Mouse (Mus musculus) retina, postnatal 1 day (tissue): Measurements from ENCODE around the gene Parp8.

Source experiments
- DNase-seq: peaks from one replicate; pipeline ENCODE4 v3.0.0-alpha.2; 2012

Parp8 gene

DNA sequence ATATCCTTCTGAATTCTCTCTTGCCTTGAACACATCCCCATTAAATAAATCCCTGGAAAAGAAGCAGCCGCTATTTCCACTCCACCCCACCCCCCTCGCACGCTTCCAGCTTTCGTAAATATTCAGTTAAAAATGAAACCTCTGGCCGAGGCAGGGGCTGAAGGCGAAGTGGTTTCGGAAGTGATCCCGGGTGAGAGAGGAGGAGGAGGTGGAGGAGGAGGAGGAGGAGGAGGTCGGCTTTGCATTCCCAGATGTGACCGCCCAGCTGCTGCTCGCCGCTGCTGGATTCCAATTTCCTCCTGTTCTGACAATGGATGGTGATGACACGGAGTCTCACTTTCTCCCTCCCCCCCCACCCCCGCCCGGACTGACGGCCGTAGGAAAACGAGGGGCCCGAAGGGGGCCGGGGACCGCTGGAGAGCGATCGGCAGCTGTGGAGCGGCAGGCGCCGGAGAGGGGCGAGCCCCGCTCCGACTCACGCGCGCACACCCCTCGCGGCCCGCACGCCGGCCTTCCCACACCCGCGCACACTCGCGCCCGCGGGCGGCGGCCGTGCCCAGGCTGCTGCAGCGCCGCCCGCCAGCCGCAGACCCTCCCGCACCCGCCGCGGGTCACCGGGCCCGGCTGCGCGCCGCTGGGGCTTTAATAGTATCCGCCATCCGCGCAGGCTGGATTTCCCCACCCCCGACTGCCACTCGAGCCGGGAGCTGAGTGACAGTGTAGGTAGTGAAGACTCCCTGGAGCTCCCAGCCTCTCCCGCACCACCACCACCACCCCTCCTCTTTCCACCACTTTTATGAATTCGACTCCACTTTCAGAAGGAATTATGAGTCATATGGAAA is at the start of gene Parp8:
Parp8 (minus strand) TSS at position 312 of the 842 bp plus-strand sequence.
- peak; percentile 90 for DNase-seq

DNA sequence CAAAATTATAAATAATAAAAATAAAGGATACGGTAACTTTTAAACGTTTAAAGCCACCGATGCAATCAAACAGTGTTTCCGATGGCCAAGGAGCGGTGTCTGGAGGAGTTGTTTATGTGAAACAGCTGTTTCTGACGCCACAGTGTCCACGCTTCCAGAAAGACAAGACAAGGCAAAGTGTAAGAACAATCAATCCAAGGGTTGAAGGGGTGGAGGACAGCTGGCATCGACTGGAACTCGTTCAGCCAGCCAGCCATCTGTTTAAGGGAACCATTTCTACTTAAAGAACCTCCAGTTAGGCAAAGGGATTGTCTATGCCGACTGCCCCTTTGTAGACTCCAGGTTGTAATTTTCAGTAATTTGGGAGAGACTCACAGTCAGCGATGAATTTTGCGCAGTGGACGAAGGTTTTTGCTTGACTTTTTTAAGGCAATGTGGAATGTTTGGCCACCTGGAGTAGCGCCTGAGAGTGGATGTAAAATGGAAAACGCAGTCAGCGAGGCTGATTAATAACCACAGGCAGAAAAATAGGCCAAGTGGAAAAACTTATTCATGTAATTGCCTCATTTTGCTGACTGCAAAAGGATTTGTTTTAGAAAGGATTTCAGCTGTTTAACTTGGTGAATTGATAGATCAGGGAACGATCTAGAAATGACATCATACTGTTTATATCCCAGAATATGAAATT is 37.4 kb upstream of the Parp8 start:
- peak; percentile 67 for DNase-seq

DNA sequence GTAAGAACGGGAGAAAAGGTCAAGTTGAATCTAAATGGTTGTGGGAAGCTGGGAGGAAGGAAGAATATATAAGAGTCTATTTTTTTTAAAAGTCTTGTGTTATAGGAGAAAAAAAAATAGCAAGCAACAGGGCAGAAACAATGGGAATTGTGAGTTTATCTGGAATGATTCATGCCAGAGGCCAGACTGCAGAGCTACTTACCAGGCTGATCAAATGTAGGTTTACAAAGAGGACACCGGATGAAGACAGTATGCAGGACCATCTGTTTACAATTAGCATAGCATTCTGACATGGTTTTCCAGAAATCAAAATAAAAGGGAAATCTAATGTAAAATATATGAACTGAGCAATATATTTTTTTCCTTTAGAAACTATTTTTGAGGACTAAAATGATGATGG is 31.1 kb upstream of the Parp8 start:
- DNase-seq, result peak; percentile 19

DNA sequence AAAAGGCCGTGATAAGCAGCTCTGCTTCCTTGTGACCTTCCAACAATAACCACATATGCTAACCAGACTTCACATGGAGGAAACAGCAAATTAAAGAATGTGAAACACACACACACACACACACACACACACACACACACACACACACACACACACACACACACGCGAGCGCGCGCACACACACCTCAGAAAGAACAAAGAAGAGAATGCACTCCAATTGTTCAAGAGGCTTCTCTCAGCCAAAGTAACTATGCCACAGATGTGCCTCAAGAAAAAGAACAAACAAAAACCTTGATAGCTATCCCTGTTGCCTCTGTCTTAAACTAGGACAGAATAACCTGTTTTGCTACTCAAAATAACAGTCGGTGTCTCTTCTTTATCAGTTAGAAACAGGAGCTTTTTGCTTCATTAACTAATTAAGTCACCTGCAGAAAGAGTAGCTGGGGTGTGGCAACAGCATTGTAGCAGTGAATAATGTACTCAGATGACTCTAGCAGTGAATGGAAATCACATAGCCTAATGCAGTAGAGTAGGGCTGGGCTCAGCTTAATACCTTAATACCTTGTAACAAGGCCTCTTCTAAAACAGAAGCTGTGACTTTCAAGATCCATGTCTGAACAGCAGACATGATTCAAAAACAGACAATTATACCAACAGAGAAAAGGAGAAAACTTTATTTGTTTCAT is 29.6 kb upstream of the Parp8 start:
- DNase-seq, result no peak

DNA sequence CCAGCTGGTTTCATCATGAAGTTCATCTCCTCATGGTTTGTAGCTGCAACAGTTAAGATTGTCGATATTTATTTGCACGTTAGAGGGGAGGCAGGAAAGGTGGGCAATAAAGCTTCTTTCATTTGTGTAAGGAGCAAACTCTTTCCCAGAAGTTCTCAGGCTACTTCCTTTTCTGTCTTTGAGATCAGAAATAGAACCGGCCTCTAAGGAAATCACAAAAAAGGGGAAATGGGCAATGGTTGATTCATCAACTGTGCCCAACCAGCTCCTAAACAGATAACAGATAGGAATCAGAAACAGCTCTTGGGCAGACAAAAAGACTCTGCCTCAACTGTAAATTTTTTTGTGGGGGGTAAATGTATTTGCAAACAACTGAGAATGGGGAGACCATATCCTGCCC is 27.4 kb upstream of the Parp8 start:
- DNase-seq, result no peak

DNA sequence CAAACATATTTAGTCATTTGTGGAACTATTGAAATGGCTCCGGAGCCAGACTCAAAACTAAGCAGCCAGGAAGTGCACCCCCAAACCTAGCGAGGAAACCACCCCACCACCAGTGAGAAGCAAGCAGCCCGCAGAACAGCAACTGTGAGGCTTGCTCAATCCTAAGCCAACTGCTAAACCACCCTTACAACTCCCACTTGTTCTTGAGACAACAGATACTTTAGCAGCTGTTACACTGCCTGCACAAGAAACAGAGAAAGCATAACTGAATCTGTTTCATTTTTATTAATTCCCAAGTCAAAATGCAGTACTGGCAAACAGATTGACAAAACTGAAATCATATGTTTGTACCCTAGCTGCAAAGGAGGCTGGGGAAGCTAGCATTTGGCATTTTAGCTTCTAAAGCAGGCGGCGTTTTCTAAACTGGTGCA is 23.2 kb upstream of the Parp8 start:
- no peak for DNase-seq

DNA sequence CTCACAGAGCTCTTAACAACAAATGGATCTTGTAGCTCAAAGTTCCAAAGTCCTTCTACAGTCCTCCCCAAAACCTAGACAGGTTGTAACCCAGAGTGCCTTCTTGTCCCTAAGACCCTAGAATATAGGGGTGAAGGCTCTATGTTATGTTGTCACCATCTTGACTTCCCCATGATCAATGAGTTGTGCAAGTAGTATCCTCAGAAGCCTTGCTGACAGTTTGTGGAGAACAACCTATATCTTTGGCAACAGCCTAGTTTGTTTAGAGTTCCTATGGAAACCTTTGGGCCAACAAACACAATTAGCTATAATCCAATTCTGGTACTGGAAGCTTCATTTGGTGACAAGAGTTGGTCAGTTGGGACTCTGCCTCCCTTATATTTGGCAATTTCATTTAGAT is 18.2 kb upstream of the Parp8 start:
- no peak for DNase-seq

DNA sequence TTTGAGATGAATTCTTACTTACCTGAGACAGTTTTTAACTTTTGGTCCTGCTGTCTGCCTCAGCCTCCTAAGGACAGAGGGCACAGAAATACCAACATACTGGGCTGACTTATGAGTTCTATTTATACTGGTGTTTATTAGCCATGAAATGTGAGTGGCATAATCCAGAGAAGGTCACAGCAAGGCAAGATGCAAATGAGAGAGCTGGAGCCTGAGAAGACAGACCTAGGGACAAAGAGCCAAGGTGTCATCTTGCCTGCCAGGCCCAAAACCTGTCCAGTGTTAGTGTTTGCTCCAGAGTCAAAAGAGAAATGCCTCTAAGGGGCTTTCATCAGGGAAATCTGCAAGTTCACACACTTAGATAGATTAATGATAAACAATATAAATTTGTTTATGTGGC is 15.7 kb upstream of the Parp8 start:
- no peak for DNase-seq

DNA sequence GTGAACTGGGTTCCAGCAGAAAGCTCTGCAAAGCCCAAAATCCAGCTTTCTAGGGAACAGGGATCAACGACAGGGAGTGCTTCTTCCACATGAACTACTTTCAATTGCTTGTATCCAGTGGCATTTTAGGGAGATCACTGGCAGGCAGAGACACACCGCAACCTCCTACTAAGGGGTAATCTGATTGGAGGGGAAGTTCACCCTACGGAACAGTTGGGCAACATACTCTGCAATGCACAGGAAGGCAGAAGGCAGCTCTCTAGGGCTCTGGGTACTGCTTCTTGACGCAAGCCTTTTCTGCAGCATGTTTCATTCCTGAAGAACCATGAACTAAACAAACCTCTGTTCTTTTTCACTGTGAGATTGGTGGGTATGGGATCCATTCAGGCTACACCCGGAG is 10.9 kb upstream of the Parp8 start:
- DNase-seq, result no peak

DNA sequence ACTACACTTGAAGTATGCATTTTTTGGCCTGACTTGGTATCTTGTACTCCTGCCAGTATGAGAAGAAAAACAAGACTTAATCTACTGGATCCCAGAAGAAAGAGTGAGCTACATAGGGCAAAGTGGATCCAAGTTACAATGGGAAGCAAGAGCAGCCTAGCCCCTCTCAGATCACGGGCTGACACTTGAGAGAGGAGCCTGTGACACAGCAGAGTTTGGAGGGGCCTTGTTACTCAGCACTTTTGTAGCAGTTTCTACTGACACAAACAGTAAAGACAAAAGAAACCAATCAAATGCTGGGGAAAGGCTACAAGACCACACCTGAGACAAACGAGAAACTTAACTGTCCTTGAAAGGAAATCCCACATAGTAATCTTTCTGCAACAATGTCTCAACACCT is 9.8 kb upstream of the Parp8 start:
- DNase-seq, result no peak

DNA sequence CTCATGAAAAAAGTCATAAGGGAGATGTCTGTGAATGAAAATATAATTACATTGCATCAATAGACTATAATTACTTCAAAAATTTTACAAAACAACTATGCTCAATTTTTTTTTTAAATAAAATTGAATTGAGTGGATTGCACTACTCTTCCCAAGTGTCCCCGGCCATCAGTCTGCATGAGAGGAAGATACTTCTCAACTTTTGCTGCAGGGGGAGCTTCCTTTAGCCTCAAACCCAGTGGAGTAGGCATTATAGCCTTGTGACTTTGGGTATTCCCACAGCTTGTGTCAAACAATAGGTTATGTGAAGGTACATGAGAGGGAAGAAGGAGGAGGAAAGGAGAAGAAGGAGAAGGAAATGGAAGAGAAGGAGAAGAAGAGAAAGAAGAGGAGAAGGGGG is 9.3 kb upstream of the Parp8 start:
- DNase-seq, result no peak

DNA sequence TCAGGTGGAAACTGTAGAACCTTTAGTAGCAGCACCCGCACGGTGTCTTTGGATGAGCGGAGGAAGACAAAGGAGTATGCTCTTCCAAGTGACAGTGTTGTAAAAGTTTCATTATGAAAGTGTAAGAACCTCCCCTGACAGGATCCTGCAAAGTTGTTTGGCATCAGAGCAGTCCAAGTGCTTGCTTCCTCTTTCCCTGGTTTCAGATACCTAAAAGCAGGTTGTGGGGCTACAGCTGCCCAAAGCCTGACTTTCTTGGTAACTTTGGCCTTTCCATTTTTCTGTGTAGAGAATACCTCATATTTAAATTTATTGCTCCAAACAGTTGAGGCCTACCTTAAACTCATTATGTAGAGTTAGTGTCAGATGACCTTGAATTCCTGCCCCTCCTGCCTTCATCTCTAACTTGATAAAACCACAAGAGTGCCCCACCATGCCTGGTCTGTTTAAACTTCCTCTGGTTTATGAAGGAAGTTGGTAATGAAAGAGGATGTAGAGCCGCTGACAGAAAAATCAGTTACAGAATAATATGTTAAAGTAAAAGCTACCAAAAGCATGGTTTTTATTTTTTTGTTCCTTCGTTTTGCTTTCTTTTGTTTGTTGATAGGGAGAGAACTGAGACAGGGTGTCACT is 8.5 kb upstream of the Parp8 start:
- DNase-seq, result no peak

DNA sequence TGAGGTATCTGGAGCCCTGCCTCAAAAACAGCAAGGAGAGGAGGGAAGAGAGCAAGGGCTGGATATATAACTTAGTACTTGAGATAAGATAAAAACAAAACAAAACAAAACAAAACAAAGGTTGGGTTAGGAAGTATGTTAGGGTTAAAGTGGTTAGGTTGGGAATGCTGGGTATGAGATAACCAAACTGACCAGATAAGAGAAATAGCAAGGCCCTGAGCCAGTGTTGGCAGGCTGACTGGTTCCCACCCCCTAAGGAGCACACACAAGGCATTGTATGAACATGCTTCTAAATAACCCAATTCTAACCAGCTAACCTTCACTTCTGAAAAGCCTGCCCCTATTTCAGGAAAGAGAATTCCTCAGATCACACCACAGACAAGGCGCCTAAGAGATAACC is 7.1 kb upstream of the Parp8 start:
- no peak for DNase-seq

DNA sequence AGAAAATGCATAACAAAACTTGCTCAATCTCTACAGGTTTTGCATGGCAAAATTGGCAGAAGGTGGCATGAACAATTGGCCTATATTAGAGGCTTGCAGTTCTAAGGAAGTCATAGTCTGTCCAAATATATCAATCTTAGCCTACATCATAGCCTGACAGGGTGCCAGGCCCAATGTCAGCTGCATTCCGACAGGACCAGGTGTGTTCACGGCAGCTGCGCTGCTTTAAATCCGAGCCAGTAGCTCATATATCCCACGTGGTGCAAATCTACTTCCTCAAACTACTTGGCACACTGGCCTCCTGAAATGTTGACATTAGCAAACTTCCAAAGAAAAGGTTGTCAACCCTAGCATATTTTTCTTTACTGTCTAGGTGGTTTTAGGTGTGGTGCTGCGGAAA is 6.2 kb upstream of the Parp8 start:
- DNase-seq, result no peak

DNA sequence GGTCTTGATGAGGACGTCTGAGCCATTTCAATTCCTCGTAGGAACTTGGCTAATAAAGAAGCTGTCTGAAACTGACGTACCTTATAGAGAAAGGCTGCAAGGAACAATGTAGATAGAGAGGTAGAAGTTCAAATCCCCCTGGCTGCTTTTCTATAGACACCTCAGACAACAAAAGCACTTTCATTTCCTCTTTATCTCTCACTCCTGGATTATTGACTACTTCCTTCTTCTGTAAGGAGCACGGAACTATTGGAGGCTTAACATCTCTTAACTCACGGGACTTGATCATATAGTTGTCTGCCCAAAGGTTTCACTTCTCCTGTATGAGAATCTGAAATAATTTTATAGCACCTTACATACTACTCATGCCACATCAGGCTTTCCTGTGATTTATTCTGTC is 2.9 kb upstream of the Parp8 start:
- no peak for DNase-seq

DNA sequence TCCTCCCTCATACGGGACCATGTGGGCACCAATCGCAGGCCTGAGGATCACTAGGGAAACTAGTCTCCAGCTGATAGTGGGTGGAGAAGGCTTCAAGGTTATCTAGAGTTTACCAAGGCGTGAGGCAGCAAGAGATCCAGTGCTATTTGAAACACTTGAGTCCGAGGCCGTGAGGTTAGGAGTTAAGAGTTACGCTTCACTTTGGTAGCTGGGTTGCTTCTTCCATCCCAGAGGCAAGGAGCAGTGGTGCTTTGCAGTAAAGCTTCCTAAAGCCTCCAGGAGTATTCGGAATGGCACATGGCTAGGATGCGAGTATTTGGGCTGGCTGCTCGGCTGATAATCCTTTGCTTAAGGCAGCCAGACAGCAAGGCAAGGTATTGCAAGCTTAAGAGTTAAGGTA is 2.0 kb upstream of the Parp8 start:
- DNase-seq, result no peak

DNA sequence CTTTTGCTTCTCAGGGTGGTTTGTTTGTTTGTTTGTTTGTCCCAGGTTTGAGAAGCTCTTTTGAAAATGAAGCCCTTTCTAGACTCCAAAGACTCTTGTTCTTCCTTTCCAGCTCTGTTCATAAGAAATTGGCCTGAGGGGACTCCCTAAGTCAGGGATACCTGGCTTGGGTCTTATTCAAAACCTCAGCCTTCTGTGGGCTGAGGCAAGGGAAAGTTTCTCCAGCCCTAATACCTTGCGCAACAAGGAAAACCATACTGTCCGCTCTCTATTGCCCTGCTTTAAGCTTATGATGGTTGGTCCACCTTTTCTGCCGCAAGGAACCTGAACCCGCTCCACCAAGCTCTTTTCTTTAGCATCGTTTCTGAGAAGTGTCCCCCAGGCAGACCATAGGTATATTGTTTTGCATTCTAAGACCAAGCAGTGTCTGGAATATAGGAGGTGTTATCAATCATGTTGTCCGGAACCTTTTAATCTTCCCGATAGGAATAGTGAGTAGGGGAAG is 991 bp upstream of the Parp8 start:
- no peak for DNase-seq

DNA sequence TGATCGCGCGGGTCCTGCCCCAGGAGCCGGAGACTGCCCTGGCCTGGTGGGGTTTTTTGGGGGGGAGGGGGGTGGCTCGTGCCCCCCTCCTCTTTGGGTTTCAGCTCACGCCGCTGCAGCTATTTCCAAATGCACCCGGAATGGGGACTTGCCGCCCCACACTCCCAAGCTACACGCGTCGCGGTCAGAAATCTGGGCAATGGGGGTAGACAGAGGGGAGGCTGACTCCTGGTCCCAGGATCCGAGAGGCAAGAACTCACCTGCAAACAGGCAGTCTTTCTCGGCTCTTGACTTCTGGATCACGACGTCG is 466 bp downstream of the Parp8 start:
- no peak for DNase-seq

DNA sequence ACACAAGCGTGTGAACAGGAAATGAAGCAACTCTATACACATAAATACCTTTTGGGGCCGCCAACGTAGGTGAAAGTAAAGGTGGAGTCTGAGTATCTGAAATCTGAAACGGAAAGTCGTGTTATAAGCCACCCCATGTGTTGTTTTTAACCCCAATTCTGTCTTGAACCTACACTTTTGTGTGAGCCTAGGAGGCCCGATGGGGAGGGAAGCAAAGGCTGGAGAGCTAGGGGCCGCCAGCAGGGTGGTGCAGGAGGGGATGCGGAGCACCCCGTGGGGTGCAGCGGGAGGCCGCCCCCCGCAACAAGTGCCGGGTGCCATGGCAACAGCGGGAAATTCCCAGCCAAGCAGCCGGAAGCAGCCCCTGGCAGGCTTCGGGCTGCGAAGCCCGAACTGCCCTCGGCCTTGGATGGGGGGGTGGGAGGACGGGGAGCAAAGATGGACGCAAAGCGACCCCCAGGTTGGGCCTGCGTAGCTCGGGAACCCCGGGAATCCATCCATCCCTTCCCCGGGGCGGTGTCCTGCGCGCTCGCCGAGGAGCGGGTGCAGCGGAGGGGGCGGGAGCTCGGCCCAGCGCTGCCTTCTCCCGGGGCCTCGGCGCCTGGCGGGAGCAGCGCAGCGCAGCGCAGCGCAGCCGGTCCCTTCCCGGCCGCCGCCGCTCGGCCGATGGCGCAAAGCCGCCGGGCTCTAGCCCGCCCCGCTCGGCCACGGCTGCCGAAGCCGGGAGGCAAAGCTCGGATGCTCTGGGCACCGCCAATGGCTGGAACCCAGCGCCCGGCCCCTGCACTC is 1.0 kb downstream of the Parp8 start:
- peak; percentile 84 for DNase-seq

DNA sequence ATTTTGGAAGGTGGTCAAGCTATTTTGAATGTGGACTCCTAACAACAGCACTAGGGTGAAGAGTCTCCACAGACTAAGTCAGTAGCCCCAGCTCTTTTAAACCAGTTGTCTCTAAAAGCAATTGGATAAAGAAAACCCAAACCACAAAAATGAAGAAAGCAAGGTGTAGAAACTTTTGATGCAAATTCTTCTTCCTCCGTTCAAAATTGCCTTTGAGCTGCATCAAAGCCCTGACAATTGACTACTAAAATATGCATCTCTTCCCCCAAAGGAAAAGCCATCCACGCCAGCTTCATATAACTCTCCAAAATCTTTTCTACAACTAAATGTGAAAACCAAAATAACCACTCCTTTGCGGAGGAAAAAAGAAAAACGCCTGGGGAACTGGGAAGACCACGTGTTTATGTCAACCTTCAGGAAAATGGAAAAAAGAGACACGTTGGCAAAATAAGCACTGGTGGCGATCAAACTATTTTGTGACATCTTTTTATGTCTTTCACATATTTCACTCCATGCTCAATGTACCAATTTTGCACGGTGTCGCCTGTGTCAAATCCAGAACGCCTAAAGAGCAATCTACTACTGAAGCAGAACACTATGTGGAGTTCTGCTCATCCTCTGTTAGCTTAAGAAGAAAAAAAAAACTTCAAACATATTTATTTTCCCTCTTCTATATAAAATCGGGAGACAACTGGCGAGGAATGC is 1.8 kb downstream of the Parp8 start:
- DNase-seq, result peak; percentile 21

DNA sequence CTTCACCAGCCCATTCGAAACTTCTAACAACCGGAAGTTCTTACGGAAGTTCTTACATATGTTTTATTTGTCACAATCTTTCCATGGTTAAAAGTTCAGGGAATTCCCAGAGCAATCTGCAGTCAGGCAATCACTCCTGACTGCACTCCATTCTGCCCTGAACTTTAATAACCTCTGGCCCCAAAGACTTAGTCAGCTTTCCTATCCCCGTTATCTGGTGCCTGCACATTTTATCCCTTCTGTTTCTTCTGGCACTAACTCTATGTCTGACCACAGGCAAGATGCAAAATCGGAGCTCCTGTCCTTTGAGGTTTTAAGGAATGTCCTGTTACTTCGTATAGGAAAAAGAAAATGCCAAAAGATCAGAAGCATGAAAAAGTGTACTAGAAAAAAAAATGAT is 4.7 kb downstream of the Parp8 start:
- DNase-seq, result no peak

DNA sequence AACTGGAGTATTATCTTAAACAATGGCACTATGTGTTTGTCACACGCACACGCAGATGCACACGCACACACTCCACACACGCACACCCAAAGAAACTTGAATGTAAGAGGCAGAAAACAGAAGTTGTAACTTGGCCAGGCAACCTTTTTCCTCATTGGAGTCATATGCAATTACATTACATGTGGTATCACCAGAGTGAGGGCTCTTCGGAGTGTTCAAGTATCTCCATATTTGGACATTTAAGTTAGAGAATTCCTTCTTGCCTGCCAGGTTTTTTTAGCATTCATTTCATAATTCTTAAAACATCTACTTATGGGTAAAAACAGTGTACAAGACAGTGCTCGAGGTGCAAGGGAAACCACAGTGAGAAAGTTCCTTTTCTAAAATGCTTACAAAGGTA is 6.7 kb downstream of the Parp8 start:
- DNase-seq, result no peak
